Mouse (Mus musculus): Measurements from ENCODE around the gene Esrra. TPM values are rescaled to one million over a fixed set of nuclear protein-coding genes. Genes with fewer than 3 reads are reported as not detected.

Gene Esrra
- polyA plus RNA-seq (2014; fragmentation: Nextera tagmentation; extraction: Ambion mirVana) = 3.4 and 3.7 TPM in 2 replicates

- peaks cover 17% of the 10 kb centered on the region for H3K4me1 ChIP-seq (ENCODE audit: control insufficient read depth, insufficient read depth, low read length)
- WGBS = 1% methylated on average over 64 of the region's 66 CpGs
- H3K36me3 ChIP-seq (ENCODE audit: control insufficient read depth, insufficient read depth, low read length) = no peaks in the 10 kb centered on the region
- ATAC-seq (ENCODE audit: low FRiP score) (peak; percentile 95), DNase-seq (ENCODE audit: low spot score, missing footprints) (peak; percentile 100)
- H3K4me2 ChIP-seq = peak within 1 kb of the TSS; percentile 97
- H3K4me3 ChIP-seq (ENCODE audit: low read depth, low read length) = peak within 1 kb of the TSS; percentile 80
- peak within 1 kb of the TSS; percentile 84 for H3K27ac ChIP-seq (ENCODE audit: low read depth, low read length)
- H3K9ac ChIP-seq (ENCODE audit: low read length) = peak within 1 kb of the TSS; percentile 89
- peaks cover 45% of the 10 kb centered on the region for H3K27me3 ChIP-seq (ENCODE audit: control insufficient read depth, insufficient read depth, low read length)
- H3K9me3 ChIP-seq (ENCODE audit: control insufficient read depth, low read length) = no peaks in the 10 kb centered on the region
Observed at GRCm38 (mm10) chr19:6921647-6922567, at the start of gene Esrra. TSS of gene Esrra (minus strand) at chr19:6921813.

- Histone ChIP-seq H3K9me3 (ENCODE audit: control insufficient read depth, low read length) (no peaks in the 10 kb centered on the region), H3K4me3 (ENCODE audit: low read depth, low read length) (no peak overlapping the region), H3K9ac (ENCODE audit: low read length) (no peak overlapping the region), H3K4me2 (no peak overlapping the region), H3K4me1 (ENCODE audit: control insufficient read depth, insufficient read depth, low read length) (peaks cover 17% of the 10 kb centered on the region), H3K36me3 (ENCODE audit: control insufficient read depth, insufficient read depth, low read length) (no peaks in the 10 kb centered on the region), H3K27me3 (ENCODE audit: control insufficient read depth, insufficient read depth, low read length) (peaks cover 20% of the 10 kb centered on the region), H3K27ac (ENCODE audit: low read depth, low read length) (no peak overlapping the region)
- no peak for DNase-seq (ENCODE audit: low spot score, missing footprints)
- ATAC-seq (ENCODE audit: low FRiP score) = no peak
- 21% methylated on average over 11 of the region's 11 CpGs for WGBS
Observed at GRCm38 (mm10) chr19:6970460-6971085, 49.0 kb upstream of the Esrra start.

GRCm38 (mm10) chr19:6969665-6970381 is 48.2 kb upstream of the Esrra start:
- Histone ChIP-seq H3K4me2 (peak overlapping the region; percentile 51), H3K27ac (ENCODE audit: low read depth, low read length) (no peak overlapping the region), H3K4me3 (ENCODE audit: low read depth, low read length) (peak overlapping the region; percentile 42), H3K4me1 (ENCODE audit: control insufficient read depth, insufficient read depth, low read length) (peaks cover 17% of the 10 kb centered on the region), H3K9ac (ENCODE audit: low read length) (peak overlapping the region; percentile 57), H3K36me3 (ENCODE audit: control insufficient read depth, insufficient read depth, low read length) (no peaks in the 10 kb centered on the region), H3K9me3 (ENCODE audit: control insufficient read depth, low read length) (no peaks in the 10 kb centered on the region), H3K27me3 (ENCODE audit: control insufficient read depth, insufficient read depth, low read length) (peaks cover 20% of the 10 kb centered on the region)
- ATAC-seq (ENCODE audit: low FRiP score) (0 out of 2 replicates have a peak, but pooled peaks have one; percentile 13), DNase-seq (ENCODE audit: low spot score, missing footprints) (peak; percentile 97)
- 2% methylated on average over 46 of the region's 55 CpGs for WGBS

GRCm38 (mm10) chr19:6969291-6969664 is 47.7 kb upstream of the Esrra start:
- H3K4me3 ChIP-seq (ENCODE audit: low read depth, low read length) = peak overlapping the region; percentile 42
- peaks cover 20% of the 10 kb centered on the region for H3K27me3 ChIP-seq (ENCODE audit: control insufficient read depth, insufficient read depth, low read length)
- H3K4me1 ChIP-seq (ENCODE audit: control insufficient read depth, insufficient read depth, low read length) = peaks cover 17% of the 10 kb centered on the region
- no peak overlapping the region for H3K27ac ChIP-seq (ENCODE audit: low read depth, low read length)
- ATAC-seq (ENCODE audit: low FRiP score) = 0 out of 2 replicates have a peak, but pooled peaks have one; percentile 2
- H3K9ac ChIP-seq (ENCODE audit: low read length) = peak overlapping the region; percentile 57
- H3K4me2 ChIP-seq = peak overlapping the region; percentile 51
- no peaks in the 10 kb centered on the region for H3K36me3 ChIP-seq (ENCODE audit: control insufficient read depth, insufficient read depth, low read length)
- 2% methylated on average over 20 of the region's 20 CpGs for WGBS
- no peak for DNase-seq (ENCODE audit: low spot score, missing footprints)
- H3K9me3 ChIP-seq (ENCODE audit: control insufficient read depth, low read length) = no peaks in the 10 kb centered on the region

GRCm38 (mm10) chr19:6968491-6969271 is 47.1 kb upstream of the Esrra start:
- no peaks in the 10 kb centered on the region for H3K9me3 ChIP-seq (ENCODE audit: control insufficient read depth, low read length)
- no peak overlapping the region; the same call in 1 of the 2 replicates for H3K9ac ChIP-seq (ENCODE audit: low read length)
- 15% methylated on average over 15 of the region's 15 CpGs for WGBS
- peaks cover 11% of the 10 kb centered on the region for H3K4me1 ChIP-seq (ENCODE audit: control insufficient read depth, insufficient read depth, low read length)
- DNase-seq (ENCODE audit: low spot score, missing footprints) (peak; percentile 86), ATAC-seq (ENCODE audit: low FRiP score) (no peak)
- peak overlapping the region; percentile 51 for H3K4me2 ChIP-seq
- peaks cover 20% of the 10 kb centered on the region for H3K27me3 ChIP-seq (ENCODE audit: control insufficient read depth, insufficient read depth, low read length)
- peak overlapping the region; percentile 42 for H3K4me3 ChIP-seq (ENCODE audit: low read depth, low read length)
- H3K27ac ChIP-seq (ENCODE audit: low read depth, low read length) = no peak overlapping the region
- H3K36me3 ChIP-seq (ENCODE audit: control insufficient read depth, insufficient read depth, low read length) = no peaks in the 10 kb centered on the region

- no peaks in the 10 kb centered on the region for H3K36me3 ChIP-seq (ENCODE audit: control insufficient read depth, insufficient read depth, low read length)
- H3K27ac ChIP-seq (ENCODE audit: low read depth, low read length) = no peak overlapping the region
- WGBS = 79% methylated on average over 10 of the region's 10 CpGs
- peaks cover 11% of the 10 kb centered on the region for H3K4me1 ChIP-seq (ENCODE audit: control insufficient read depth, insufficient read depth, low read length)
- H3K9me3 ChIP-seq (ENCODE audit: control insufficient read depth, low read length) = no peaks in the 10 kb centered on the region
- no peaks in the 10 kb centered on the region for H3K27me3 ChIP-seq (ENCODE audit: control insufficient read depth, insufficient read depth, low read length)
- H3K4me2 ChIP-seq = no peak overlapping the region
- no peak overlapping the region for H3K9ac ChIP-seq (ENCODE audit: low read length)
- no peak overlapping the region for H3K4me3 ChIP-seq (ENCODE audit: low read depth, low read length)
- DNase-seq (ENCODE audit: low spot score, missing footprints) (no peak), ATAC-seq (ENCODE audit: low FRiP score) (no peak)
Observed at GRCm38 (mm10) chr19:6956461-6956860, 34.8 kb upstream of the Esrra start.

- Histone ChIP-seq H3K9ac (ENCODE audit: low read length) (no peak overlapping the region), H3K4me2 (no peak overlapping the region)
- no peak for ATAC-seq (ENCODE audit: low FRiP score)
Observed at GRCm38 (mm10) chr19:6955424-6955823, 33.8 kb upstream of the Esrra start.

GRCm38 (mm10) chr19:6954046-6954445 is 32.4 kb upstream of the Esrra start:
- Histone ChIP-seq H3K36me3 (ENCODE audit: control insufficient read depth, insufficient read depth, low read length) (no peaks in the 10 kb centered on the region), H3K9me3 (ENCODE audit: control insufficient read depth, low read length) (no peaks in the 10 kb centered on the region), H3K27ac (ENCODE audit: low read depth, low read length) (no peak overlapping the region), H3K4me3 (ENCODE audit: low read depth, low read length) (no peak overlapping the region), H3K4me1 (ENCODE audit: control insufficient read depth, insufficient read depth, low read length) (peaks cover 15% of the 10 kb centered on the region), H3K9ac (ENCODE audit: low read length) (no peak overlapping the region), H3K4me2 (no peak overlapping the region), H3K27me3 (ENCODE audit: control insufficient read depth, insufficient read depth, low read length) (no peaks in the 10 kb centered on the region)
- DNase-seq (ENCODE audit: low spot score, missing footprints) = no peak
- ATAC-seq (ENCODE audit: low FRiP score) = no peak
- 61% methylated on average over 9 of the region's 9 CpGs for WGBS

More at GRCm38 (mm10) chr19:6955424-6955823, 33.8 kb upstream of the Esrra start:
- no peaks in the 10 kb centered on the region for H3K27me3 ChIP-seq (ENCODE audit: control insufficient read depth, insufficient read depth, low read length)
- H3K4me1 ChIP-seq (ENCODE audit: control insufficient read depth, insufficient read depth, low read length) = peaks cover 11% of the 10 kb centered on the region
- WGBS = 88% methylated on average over 7 of the region's 7 CpGs
- no peak for DNase-seq (ENCODE audit: low spot score, missing footprints)
- H3K36me3 ChIP-seq (ENCODE audit: control insufficient read depth, insufficient read depth, low read length) = no peaks in the 10 kb centered on the region
- H3K4me3 ChIP-seq (ENCODE audit: low read depth, low read length) = no peak overlapping the region
- H3K27ac ChIP-seq (ENCODE audit: low read depth, low read length) = no peak overlapping the region
- H3K9me3 ChIP-seq (ENCODE audit: control insufficient read depth, low read length) = no peaks in the 10 kb centered on the region
